8 mouse cellular contexts compared by ENCODE assay signal in the genomic region with DNA sequence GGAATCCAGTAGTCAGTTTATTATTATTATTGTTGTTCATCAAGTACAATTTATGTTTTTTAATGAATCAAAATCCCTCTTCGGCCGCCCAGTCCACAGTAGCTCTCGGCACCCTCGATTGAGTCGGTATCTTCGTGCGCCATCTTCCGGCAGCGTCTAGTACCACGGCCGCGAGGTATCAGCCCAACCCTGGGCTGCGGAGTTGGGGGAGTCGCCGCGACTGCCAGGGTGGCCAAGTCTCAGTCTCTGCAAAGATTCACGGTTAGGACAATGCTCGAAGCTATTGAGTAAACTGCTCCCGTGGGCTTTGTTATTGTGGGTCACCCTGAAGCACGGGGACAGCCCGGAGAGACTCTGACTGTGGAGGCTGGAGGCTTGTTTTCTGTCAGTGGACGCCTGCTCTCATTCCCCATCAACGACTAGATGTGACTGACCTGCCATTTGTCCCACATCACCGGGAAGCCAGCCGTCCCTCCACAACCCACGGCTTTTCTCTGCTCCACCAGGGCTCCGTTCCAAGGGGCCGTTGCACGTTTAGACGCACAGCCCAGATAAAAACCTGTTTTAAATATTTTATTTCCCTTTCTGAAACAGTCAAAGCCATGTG.
DNase-seq lines count a peak whose midpoint lies in the region; ATAC-seq and TF ChIP-seq lines count a peak whose summit lies in the region.

No protein-coding gene starts in this region.

- peak overlapping the region; percentile 85 for H3K4me2 ChIP-seq in heart, embryonic 15.5 days
- peak overlapping the region; percentile 65 for H3K4me2 ChIP-seq in liver, embryonic 13.5 days
- H3K4me2 ChIP-seq in stomach, embryonic 14.5 days (replicated peaks; ENCODE audit: low read depth, low read length), result peak overlapping the region; percentile 98

- H3K4me3 ChIP-seq in C2C12 (ENCODE audit: insufficient read depth, poor library complexity, severe bottlenecking), result peak overlapping the region; percentile 19
- H3K4me3 ChIP-seq in forebrain, embryonic 10.5 days, result peak overlapping the region; percentile 51
- peak overlapping the region; percentile 46 for H3K4me3 ChIP-seq in heart, embryonic 15.5 days
- peak overlapping the region; percentile 46 for H3K4me3 ChIP-seq in liver, embryonic 13.5 days (replicated peaks)
- H3K4me3 ChIP-seq in stomach, embryonic 14.5 days (ENCODE audit: low read depth, low read length), result peak overlapping the region; percentile 35

- peak; percentile 94 for TF ChIP-seq CTCF in C2C12 (IDR thresholded peaks at IDR 0.05; ENCODE audit: control insufficient read depth, insufficient read depth, insufficient read length)

- no peaks in the 10 kb centered on the region for H3K9me3 ChIP-seq in forebrain, embryonic 10.5 days
- H3K9me3 ChIP-seq in heart, embryonic 15.5 days (replicated peaks), result no peaks in the 10 kb centered on the region
- no peaks in the 10 kb centered on the region for H3K9me3 ChIP-seq in liver, embryonic 13.5 days (replicated peaks)
- H3K9me3 ChIP-seq in stomach, embryonic 14.5 days (ENCODE audit: control insufficient read depth, low read depth, low read length), result no peaks in the 10 kb centered on the region

- ATAC-seq in heart, embryonic 15.5 days (replicated peaks; ENCODE audit: insufficient number of reproducible peaks, insufficient read depth, low FRiP score, low read depth), result peak; percentile 84
- peak; percentile 76 for ATAC-seq in liver, embryonic 13.5 days (ENCODE audit: low read depth)
- peak; percentile 84 for ATAC-seq in stomach, embryonic 14.5 days (ENCODE audit: insufficient number of reproducible peaks, insufficient read depth, low FRiP score, low read depth)

- peak overlapping the region; percentile 82 for H3K27ac ChIP-seq in forebrain, embryonic 10.5 days
- H3K27ac ChIP-seq in heart, embryonic 15.5 days, result peak overlapping the region; percentile 59; the same call in 1 of the 2 replicates
- no peak overlapping the region for H3K27ac ChIP-seq in liver, embryonic 13.5 days
- H3K27ac ChIP-seq in stomach, embryonic 14.5 days (ENCODE audit: low read length), result no peak overlapping the region

- WGBS in forebrain, embryonic 10.5 days, result under 1% methylated on average over 30 of the region's 30 CpGs
- WGBS in heart, embryonic 15.5 days, result under 1% methylated on average over 30 of the region's 30 CpGs
- WGBS in liver, embryonic 13.5 days (ENCODE audit: insufficient replicate concordance), result under 1% methylated on average over 30 of the region's 30 CpGs
- 1% methylated on average over 30 of the region's 30 CpGs for whole genome bisulfite sequencing in stomach, embryonic 14.5 days

- peaks cover 49% of the 10 kb centered on the region for H3K4me1 ChIP-seq in forebrain, embryonic 10.5 days
- H3K4me1 ChIP-seq in heart, embryonic 15.5 days (replicated peaks), result peaks cover 16% of the 10 kb centered on the region
- peaks cover 12% of the 10 kb centered on the region for H3K4me1 ChIP-seq in liver, embryonic 13.5 days (replicated peaks)
- H3K4me1 ChIP-seq in stomach, embryonic 14.5 days (ENCODE audit: control insufficient read depth, insufficient read depth, low read length), result 0 out of 2 replicates have a peak, but pooled peaks cover 4% of the 10 kb centered on the region

- peak; percentile 90 for DNase-seq in brain, adult 2 months (ENCODE audit: low read depth, low spot score)
- DNase-seq in forebrain, embryonic 10.5 days (ENCODE audit: extremely low spot score, low spot score), result peak; percentile 86
- peak; percentile 80 to 90 for DNase-seq in kidney, postnatal 25 days
- DNase-seq in liver, embryonic 13.5 days, result peak; percentile 50
- DNase-seq in natural killer cell, adult 2 months (ENCODE audit: low spot score in 2 of 2), result peak; percentile 71 to 81

- H3K36me3 ChIP-seq in C2C12 (ENCODE audit: control insufficient read depth, insufficient read depth), result no peaks in the 10 kb centered on the region
- no peaks in the 10 kb centered on the region for H3K36me3 ChIP-seq in forebrain, embryonic 10.5 days (replicated peaks)
- no peaks in the 10 kb centered on the region for H3K36me3 ChIP-seq in heart, embryonic 15.5 days
- no peaks in the 10 kb centered on the region for H3K36me3 ChIP-seq in liver, embryonic 13.5 days
- no peaks in the 10 kb centered on the region for H3K36me3 ChIP-seq in stomach, embryonic 14.5 days (ENCODE audit: control insufficient read depth, insufficient read depth, low read length)

- no peaks in the 10 kb centered on the region for H3K79me2 ChIP-seq in C2C12 (ENCODE audit: control insufficient read depth, insufficient read depth)

- H3K27me3 ChIP-seq in C2C12 (ENCODE audit: control insufficient read depth, insufficient read depth, insufficient read length), result no peaks in the 10 kb centered on the region
- no peaks in the 10 kb centered on the region for H3K27me3 ChIP-seq in forebrain, embryonic 10.5 days (ENCODE audit: poor library complexity, severe bottlenecking)
- H3K27me3 ChIP-seq in heart, embryonic 15.5 days, result no peaks in the 10 kb centered on the region
- no peaks in the 10 kb centered on the region for H3K27me3 ChIP-seq in liver, embryonic 13.5 days
- H3K27me3 ChIP-seq in stomach, embryonic 14.5 days (ENCODE audit: control insufficient read depth, insufficient read depth, low read length), result no peaks in the 10 kb centered on the region

- H3ac ChIP-seq in C2C12 (ENCODE audit: control insufficient read depth, insufficient read length, low read depth), result peak overlapping the region; percentile 46

- H3K9ac ChIP-seq in heart, embryonic 15.5 days, result peak overlapping the region; percentile 46
- H3K9ac ChIP-seq in liver, embryonic 13.5 days, result peak overlapping the region; percentile 30; the same call in 1 of the 2 replicates
- H3K9ac ChIP-seq in stomach, embryonic 14.5 days (replicated peaks; ENCODE audit: low read depth, low read length), result 0 out of 2 replicates have a peak overlapping the region, but pooled peaks have one; percentile 28

- H3K79me3 ChIP-seq in C2C12 (ENCODE audit: low read depth), result no peaks in the 10 kb centered on the region

TF ChIP-seq in C2C12, 6 proteins besides CTCF, POLR2A, EP300 and RAD21:
- TF ChIP-seq MAX (IDR thresholded peaks at IDR 0.05), result no peak
- no peak for TF ChIP-seq CEBPB (IDR thresholded peaks at IDR 0.05; ENCODE audit: low read depth)
- no peak for TF ChIP-seq USF1 (IDR thresholded peaks at IDR 0.05; ENCODE audit: low read depth)
- TF ChIP-seq FOSL1 (IDR thresholded peaks at IDR 0.05; ENCODE audit: insufficient read depth, low read length, poor library complexity, severe bottlenecking), result no peak
- TF ChIP-seq MYOD1 (IDR thresholded peaks at IDR 0.05; ENCODE audit: control insufficient read depth, insufficient read length, low read depth), result no peak
- no peak for TF ChIP-seq MYOG (IDR thresholded peaks at IDR 0.05; ENCODE audit: control insufficient read depth, extremely low read depth, insufficient read length)

Comparison
In these comparisons a context has a peak if more than half of its experiments do, and no peak if none do; other contexts are left out.
1. H3K27ac ChIP-seq: peak in forebrain, embryonic 10.5 days (single experiment) and heart, embryonic 15.5 days (single experiment); none in liver, embryonic 13.5 days (single experiment) and stomach, embryonic 14.5 days (single experiment).
2. Peak in every context shown above with its lines, with median percentiles within 50 percentile points of each other: H3K4me3 ChIP-seq, DNase-seq, ATAC-seq, H3K4me2 ChIP-seq and H3K9ac ChIP-seq.